Mouse (Mus musculus): ENCODE measurements around the gene Mixl1. TPM values are rescaled to one million over a fixed set of nuclear protein-coding genes. Genes with fewer than 3 reads are reported as not detected.

The Mixl1 gene
- 0.08 TPM in 1 of 2 replicates, not detected in the other for polyA plus RNA-seq (2014; fragmentation: Nextera tagmentation; extraction: Ambion mirVana)

- Histone ChIP-seq H3K27ac (ENCODE audit: low read depth, low read length) (no peak within 1 kb of the TSS), H3K4me1 (ENCODE audit: control insufficient read depth, insufficient read depth, low read length) (no peaks in the 10 kb centered on the region; the same call in 1 of the 2 replicates), H3K4me3 (ENCODE audit: low read depth, low read length) (peak within 1 kb of the TSS; percentile 34), H3K9ac (ENCODE audit: low read length) (peak within 1 kb of the TSS; percentile 33; the same call in 1 of the 2 replicates), H3K27me3 (ENCODE audit: control insufficient read depth, insufficient read depth, low read length) (peaks cover 30% of the 10 kb centered on the region), H3K36me3 (ENCODE audit: control insufficient read depth, insufficient read depth, low read length) (no peaks in the 10 kb centered on the region; the same call in 1 of the 2 replicates), H3K9me3 (ENCODE audit: control insufficient read depth, low read length) (no peaks in the 10 kb centered on the region), H3K4me2 (peak within 1 kb of the TSS; percentile 53)
- WGBS, result 1% methylated on average over 66 of the region's 79 CpGs
- peak; percentile 92 for DNase-seq (ENCODE audit: low spot score, missing footprints)
- no peak for ATAC-seq (ENCODE audit: low FRiP score)
Observed at GRCm38 (mm10) chr1:180696626-180697352, at the start of gene Mixl1. TSS of gene Mixl1 (minus strand) at chr1:180697034.

GRCm38 (mm10) chr1:180729231-180729630 is 32.4 kb upstream of the Mixl1 start:
- DNase-seq (ENCODE audit: low spot score, missing footprints), result peak; percentile 62
- Histone ChIP-seq H3K4me1 (ENCODE audit: control insufficient read depth, insufficient read depth, low read length) (peaks cover 16% of the 10 kb centered on the region), H3K27me3 (ENCODE audit: control insufficient read depth, insufficient read depth, low read length) (no peaks in the 10 kb centered on the region), H3K9ac (ENCODE audit: low read length) (no peak overlapping the region), H3K4me3 (ENCODE audit: low read depth, low read length) (no peak overlapping the region), H3K4me2 (no peak overlapping the region), H3K9me3 (ENCODE audit: control insufficient read depth, low read length) (no peaks in the 10 kb centered on the region), H3K36me3 (ENCODE audit: control insufficient read depth, insufficient read depth, low read length) (no peaks in the 10 kb centered on the region), H3K27ac (ENCODE audit: low read depth, low read length) (no peak overlapping the region)
- 93% methylated on average over 3 of the region's 3 CpGs for WGBS
- ATAC-seq (ENCODE audit: low FRiP score), result no peak

- H3K27me3 ChIP-seq (ENCODE audit: control insufficient read depth, insufficient read depth, low read length), result no peaks in the 10 kb centered on the region
- H3K4me2 ChIP-seq, result peak overlapping the region; percentile 71
- WGBS, result under 1% methylated on average over 39 of the region's 42 CpGs
- no peaks in the 10 kb centered on the region for H3K9me3 ChIP-seq (ENCODE audit: control insufficient read depth, low read length)
- peak overlapping the region; percentile 93 for H3K9ac ChIP-seq (ENCODE audit: low read length)
- no peaks in the 10 kb centered on the region for H3K36me3 ChIP-seq (ENCODE audit: control insufficient read depth, insufficient read depth, low read length)
- peak overlapping the region; percentile 87 for H3K27ac ChIP-seq (ENCODE audit: low read depth, low read length)
- ATAC-seq (ENCODE audit: low FRiP score), result no peak; the same call in 1 of the 2 replicates
- peak overlapping the region; percentile 84 for H3K4me3 ChIP-seq (ENCODE audit: low read depth, low read length)
- H3K4me1 ChIP-seq (ENCODE audit: control insufficient read depth, insufficient read depth, low read length), result peaks cover 16% of the 10 kb centered on the region
- peak; percentile 94 for DNase-seq (ENCODE audit: low spot score, missing footprints)
Observed at GRCm38 (mm10) chr1:180726183-180726582, 29.3 kb upstream of the Mixl1 start.

- Histone ChIP-seq H3K27ac (ENCODE audit: low read depth, low read length) (peak within 1 kb of the TSS; percentile 87), H3K4me3 (ENCODE audit: low read depth, low read length) (peak within 1 kb of the TSS; percentile 84), H3K36me3 (ENCODE audit: control insufficient read depth, insufficient read depth, low read length) (no peaks in the 10 kb centered on the region), H3K4me2 (peak within 1 kb of the TSS; percentile 71), H3K4me1 (ENCODE audit: control insufficient read depth, insufficient read depth, low read length) (peaks cover 16% of the 10 kb centered on the region), H3K9ac (ENCODE audit: low read length) (peak within 1 kb of the TSS; percentile 93), H3K27me3 (ENCODE audit: control insufficient read depth, insufficient read depth, low read length) (no peaks in the 10 kb centered on the region), H3K9me3 (ENCODE audit: control insufficient read depth, low read length) (no peaks in the 10 kb centered on the region)
- 1% methylated on average over 50 of the region's 52 CpGs for WGBS
- ATAC-seq (ENCODE audit: low FRiP score) (peak; percentile 95), DNase-seq (ENCODE audit: low spot score, missing footprints) (peak; percentile 99)
Observed at GRCm38 (mm10) chr1:180725704-180726179, 28.9 kb upstream of the Mixl1 start, which contains the start of gene Acbd3. TSS of gene Acbd3 (plus strand) at chr1:180726043.

- no peaks in the 10 kb centered on the region for H3K36me3 ChIP-seq (ENCODE audit: control insufficient read depth, insufficient read depth, low read length)
- 82% methylated on average over 1 of the region's 1 CpGs for WGBS
- DNase-seq (ENCODE audit: low spot score, missing footprints) (no peak), ATAC-seq (ENCODE audit: low FRiP score) (no peak)
- H3K9ac ChIP-seq (ENCODE audit: low read length), result no peak overlapping the region
- no peak overlapping the region for H3K4me2 ChIP-seq
- peaks cover 16% of the 10 kb centered on the region for H3K4me1 ChIP-seq (ENCODE audit: control insufficient read depth, insufficient read depth, low read length)
- no peaks in the 10 kb centered on the region for H3K27me3 ChIP-seq (ENCODE audit: control insufficient read depth, insufficient read depth, low read length)
- no peaks in the 10 kb centered on the region for H3K9me3 ChIP-seq (ENCODE audit: control insufficient read depth, low read length)
- no peak overlapping the region for H3K4me3 ChIP-seq (ENCODE audit: low read depth, low read length)
- H3K27ac ChIP-seq (ENCODE audit: low read depth, low read length), result no peak overlapping the region
Observed at GRCm38 (mm10) chr1:180723701-180724238, 26.9 kb upstream of the Mixl1 start.

- Histone ChIP-seq H3K4me2 (no peak overlapping the region), H3K36me3 (ENCODE audit: control insufficient read depth, insufficient read depth, low read length) (no peaks in the 10 kb centered on the region), H3K9me3 (ENCODE audit: control insufficient read depth, low read length) (no peaks in the 10 kb centered on the region), H3K9ac (ENCODE audit: low read length) (no peak overlapping the region), H3K4me1 (ENCODE audit: control insufficient read depth, insufficient read depth, low read length) (peaks cover 13% of the 10 kb centered on the region), H3K27me3 (ENCODE audit: control insufficient read depth, insufficient read depth, low read length) (no peaks in the 10 kb centered on the region), H3K4me3 (ENCODE audit: low read depth, low read length) (no peak overlapping the region), H3K27ac (ENCODE audit: low read depth, low read length) (no peak overlapping the region)
- 64% methylated on average over 1 of the region's 1 CpGs for WGBS
- DNase-seq (ENCODE audit: low spot score, missing footprints) (no peak), ATAC-seq (ENCODE audit: low FRiP score) (no peak)
Observed at GRCm38 (mm10) chr1:180722608-180723007, 25.8 kb upstream of the Mixl1 start.

GRCm38 (mm10) chr1:180719951-180720689 is 23.3 kb upstream of the Mixl1 start:
- peak; percentile 99 for DNase-seq (ENCODE audit: low spot score, missing footprints)
- Histone ChIP-seq H3K27me3 (ENCODE audit: control insufficient read depth, insufficient read depth, low read length) (no peaks in the 10 kb centered on the region), H3K36me3 (ENCODE audit: control insufficient read depth, insufficient read depth, low read length) (no peaks in the 10 kb centered on the region), H3K9ac (ENCODE audit: low read length) (no peak overlapping the region), H3K4me1 (ENCODE audit: control insufficient read depth, insufficient read depth, low read length) (no peaks in the 10 kb centered on the region), H3K4me3 (ENCODE audit: low read depth, low read length) (no peak overlapping the region), H3K27ac (ENCODE audit: low read depth, low read length) (no peak overlapping the region), H3K4me2 (no peak overlapping the region), H3K9me3 (ENCODE audit: control insufficient read depth, low read length) (no peaks in the 10 kb centered on the region)
- ATAC-seq (ENCODE audit: low FRiP score), result peak; percentile 57; the same call in 1 of the 2 replicates
- 48% methylated on average over 5 of the region's 5 CpGs for WGBS

- H3K36me3 ChIP-seq (ENCODE audit: control insufficient read depth, insufficient read depth, low read length), result no peaks in the 10 kb centered on the region
- H3K4me2 ChIP-seq, result no peak overlapping the region
- 85% methylated on average over 6 of the region's 6 CpGs for WGBS
- H3K9me3 ChIP-seq (ENCODE audit: control insufficient read depth, low read length), result no peaks in the 10 kb centered on the region
- no peak overlapping the region for H3K9ac ChIP-seq (ENCODE audit: low read length)
- H3K4me1 ChIP-seq (ENCODE audit: control insufficient read depth, insufficient read depth, low read length), result no peaks in the 10 kb centered on the region
- no peaks in the 10 kb centered on the region for H3K27me3 ChIP-seq (ENCODE audit: control insufficient read depth, insufficient read depth, low read length)
- no peak overlapping the region for H3K4me3 ChIP-seq (ENCODE audit: low read depth, low read length)
- peak; percentile 37 for DNase-seq (ENCODE audit: low spot score, missing footprints)
- H3K27ac ChIP-seq (ENCODE audit: low read depth, low read length), result no peak overlapping the region
- ATAC-seq (ENCODE audit: low FRiP score), result no peak
Observed at GRCm38 (mm10) chr1:180719483-180719882, 22.6 kb upstream of the Mixl1 start.
